In the genomic region with DNA sequence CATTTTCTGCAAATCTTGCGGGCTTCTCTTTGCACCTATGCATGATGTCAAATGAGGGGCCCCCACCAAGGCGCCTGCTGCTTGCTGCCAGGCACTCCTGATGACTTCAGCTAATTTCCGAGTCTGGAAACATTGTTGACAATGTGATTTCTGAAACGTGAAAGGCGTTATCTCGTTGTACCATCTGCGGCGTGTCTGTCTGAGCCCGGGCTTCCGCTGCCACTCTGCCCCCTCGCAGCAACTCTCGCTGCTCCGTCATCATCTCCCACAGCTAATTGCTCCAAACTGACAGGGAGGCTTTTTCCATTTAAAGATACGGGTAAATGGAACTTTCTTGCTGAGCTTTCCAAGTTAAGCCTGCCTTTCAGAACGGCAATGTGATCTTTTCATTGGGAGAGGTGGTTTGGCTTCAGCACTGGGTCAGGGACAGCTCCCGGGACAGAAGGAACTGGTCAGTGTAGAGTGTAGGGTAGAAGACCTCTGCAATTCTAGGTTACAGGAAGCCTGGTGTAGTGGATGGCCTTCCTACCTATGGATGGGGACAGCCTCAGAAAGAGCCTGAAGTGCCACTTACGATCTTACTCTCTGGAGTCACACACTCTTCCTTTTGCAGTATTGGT, we compare ENCODE assay signal across 10 mouse cellular contexts.
DNase-seq lines count a peak whose midpoint lies in the region; ATAC-seq and TF ChIP-seq lines count a peak whose summit lies in the region.
"Had no signal": no experiment of that assay in that cellular context is flagged by ENCODE, and none has a peak within 500 bp of the region (broad histone marks: within the 10 kb centered on the region; RNA-seq: fewer than 3 reads in every experiment).

No protein-coding gene starts in this region.

- ATAC-seq in forebrain, postnatal 0 days, result peak; percentile 58

- H3K9me3 ChIP-seq in forebrain, postnatal 0 days (ENCODE audit: low read length), result no peaks in the 10 kb centered on the region
- H3K9me3 ChIP-seq: embryonic facial prominence, embryonic 15.5 days; limb, embryonic 15.5 days had no signal

- no peak for TF ChIP-seq CTCF in forebrain, postnatal 0 days (IDR thresholded peaks at IDR 0.05; ENCODE audit: low read depth)

- H3K4me2 ChIP-seq in forebrain, postnatal 0 days (ENCODE audit: low read depth), result 0 out of 2 replicates have a peak overlapping the region, but pooled peaks have one; percentile 5
- H3K4me2 ChIP-seq: embryonic facial prominence, embryonic 15.5 days; limb, embryonic 15.5 days had no signal

- H3K27me3 ChIP-seq in forebrain, postnatal 0 days (ENCODE audit: insufficient read depth, low read length), result no peaks in the 10 kb centered on the region
- H3K27me3 ChIP-seq: embryonic facial prominence, embryonic 15.5 days; limb, embryonic 15.5 days had no signal

- H3K4me1 ChIP-seq in forebrain, postnatal 0 days (ENCODE audit: insufficient read depth), result no peaks in the 10 kb centered on the region
- H3K4me1 ChIP-seq: embryonic facial prominence, embryonic 15.5 days; limb, embryonic 15.5 days had no signal

- no peak overlapping the region for H3K9ac ChIP-seq in forebrain, postnatal 0 days
- H3K9ac ChIP-seq: embryonic facial prominence, embryonic 15.5 days; limb, embryonic 15.5 days had no signal

- peak; percentile 15 for DNase-seq in gastrocnemius, postnatal 10 days
- DNase-seq in gastrocnemius, adult 18-20 months (ENCODE audit: low spot score), result no peak
- DNase-seq in lung, postnatal 10 days, result peak; percentile 50
- DNase-seq in lung, adult 18-20 months, result no peak
- DNase-seq in forebrain, postnatal 0 days, result peak; percentile 56
- DNase-seq in right cerebral cortex, postnatal 10 days (ENCODE audit: low spot score in 2 of 2), result peak; percentile 31 to 43
- DNase-seq in thymus, postnatal 4 days, result no peak
- no peak for DNase-seq in cerebellum, adult 11 months

- H3K4me3 ChIP-seq in forebrain, postnatal 0 days (ENCODE audit: low read depth, low read length), result no peak overlapping the region
- H3K4me3 ChIP-seq: embryonic facial prominence, embryonic 15.5 days; limb, embryonic 15.5 days had no signal

- no peaks in the 10 kb centered on the region for H3K36me3 ChIP-seq in forebrain, postnatal 0 days (ENCODE audit: insufficient read depth)
- H3K36me3 ChIP-seq: embryonic facial prominence, embryonic 15.5 days; limb, embryonic 15.5 days had no signal

- 38% methylated on average over 17 of the region's 17 CpGs for WGBS in forebrain, postnatal 0 days

- H3K27ac ChIP-seq in forebrain, postnatal 0 days (ENCODE audit: low read depth, low read length), result no peak overlapping the region
- H3K27ac ChIP-seq: embryonic facial prominence, embryonic 15.5 days; limb, embryonic 15.5 days had no signal

Comparison
In these comparisons a context has a peak if more than half of its experiments do, and no peak if none do; other contexts are left out.
1. DNase-seq: peak in gastrocnemius, postnatal 10 days (single experiment), lung, postnatal 10 days (single experiment), forebrain, postnatal 0 days (single experiment) and right cerebral cortex, postnatal 10 days (2 of 2); none in gastrocnemius, adult 18-20 months (single experiment), lung, adult 18-20 months (0 of 2), thymus, postnatal 4 days (single experiment) and cerebellum, adult 11 months (single experiment).